Mouse (Mus musculus) testis, adult 2 months (tissue): ENCODE results near the gene Slc25a16. TPM values are rescaled to one million over a fixed set of nuclear protein-coding genes. Genes with fewer than 3 reads are reported as not detected.
"Not testable (repeated sequence)": the region's sequence is repeated elsewhere in the genome, so short reads cannot be mapped to it uniquely, and the experiment has no call there.

Experiments used
- H3K27ac ChIP-seq: fragments of 200-500 bp; 2 replicates; pipeline ENCODE4 v1.5.1; 2012; ENCODE audit warnings: low read depth, low read length; ENCODE audit not compliant: control insufficient read depth, insufficient read depth
- H3K27me3 ChIP-seq: fragments of 200-500 bp; 2 replicates; pipeline ENCODE4 v1.6.1; 2012; ENCODE audit warnings: mild to moderate bottlenecking, low read length, moderate library complexity; ENCODE audit not compliant: control insufficient read depth, insufficient read depth
- H3K36me3 ChIP-seq: fragments of 200-500 bp; 2 replicates; pipeline ENCODE4 v1.6.1; 2012; ENCODE audit warnings: mild to moderate bottlenecking, low read length; ENCODE audit not compliant: control insufficient read depth, insufficient read depth
- H3K4me1 ChIP-seq: fragments of 200-500 bp; 2 replicates; pipeline ENCODE4 v1.6.1; 2012; ENCODE audit warnings: low read length; ENCODE audit not compliant: control insufficient read depth, insufficient read depth
- H3K4me3 ChIP-seq: fragments of 200-500 bp; 2 replicates; pipeline ENCODE4 v1.5.1; 2012; ENCODE audit warnings: low read depth, mild to moderate bottlenecking, low read length, moderate library complexity, mixed read lengths; ENCODE audit not compliant: control insufficient read depth
- CTCF ChIP-seq: fragments of 200-500 bp; IDR thresholded peaks from 2 replicates; pipeline ENCODE4 v1.5.1; 2012; ENCODE audit warnings: low read depth, mild to moderate bottlenecking, inconsistent platforms, low read length, moderate library complexity; ENCODE audit not compliant: control insufficient read depth, insufficient read depth, insufficient replicate concordance
- POLR2A ChIP-seq: fragments of 200-500 bp; IDR thresholded peaks from 2 replicates; pipeline ENCODE4 v1.6.1; 2012; ENCODE audit warnings: low read depth, mild to moderate bottlenecking, inconsistent platforms, low read length, moderate library complexity; ENCODE audit not compliant: control insufficient read depth
- polyA plus RNA-seq: library from polyadenylated mRNA; depleted of rRNA; stranded (reverse); fragments of >200 nt; gene quantifications from 2 replicates; pipeline ENCODE4 v1.2.3, GENCODE M21; 2012

Slc25a16 gene
- polyA plus RNA-seq, 1 experiment = 4.7 TPM

GRCm38 (mm10) chr10:62902829-62903228 is 17.6 kb upstream of the Slc25a16 start:
- Histone ChIP-seq H3K36me3 (no peaks in the 10 kb centered on the region), H3K27ac (no peak overlapping the region), H3K4me1 (no peaks in the 10 kb centered on the region), H3K27me3 (no peaks in the 10 kb centered on the region), H3K4me3 (no peak overlapping the region)
- TF ChIP-seq CTCF = no peak
- no peak for TF ChIP-seq POLR2A

- no peaks in the 10 kb centered on the region for H3K27me3 ChIP-seq
- TF ChIP-seq POLR2A (no peak), CTCF (no peak)
- H3K36me3 ChIP-seq = no peaks in the 10 kb centered on the region
- H3K27ac ChIP-seq = no peak overlapping the region
- H3K4me3 ChIP-seq = no peak overlapping the region
- no peaks in the 10 kb centered on the region for H3K4me1 ChIP-seq
Measured at GRCm38 (mm10) chr10:62906336-62906735, 14.1 kb upstream of the Slc25a16 start.

GRCm38 (mm10) chr10:62908896-62909295 is 11.5 kb upstream of the Slc25a16 start, which contains the start of gene Tet1:
TSS of gene Tet1 (minus strand) at chr10:62908996.
- H3K36me3 ChIP-seq, H3K27me3 ChIP-seq, H3K27ac ChIP-seq, H3K4me3 ChIP-seq, H3K4me1 ChIP-seq: not testable (repeated sequence)

- no peak for TF ChIP-seq CTCF
- TF ChIP-seq POLR2A = no peak
- no peaks in the 10 kb centered on the region for H3K4me1 ChIP-seq
- no peaks in the 10 kb centered on the region for H3K27me3 ChIP-seq
- no peak overlapping the region for H3K27ac ChIP-seq
- no peaks in the 10 kb centered on the region for H3K36me3 ChIP-seq
- no peak overlapping the region for H3K4me3 ChIP-seq
Measured at GRCm38 (mm10) chr10:62911120-62911519, 9.3 kb upstream of the Slc25a16 start.

GRCm38 (mm10) chr10:62918985-62919384 is 1.4 kb upstream of the Slc25a16 start:
- TF ChIP-seq CTCF = no peak
- TF ChIP-seq POLR2A = no peak
- Histone ChIP-seq H3K36me3 (no peaks in the 10 kb centered on the region), H3K4me1 (peaks cover 7% of the 10 kb centered on the region), H3K27ac (no peak overlapping the region), H3K27me3 (no peaks in the 10 kb centered on the region), H3K4me3 (no peak overlapping the region)

- Histone ChIP-seq H3K36me3 (no peaks in the 10 kb centered on the region), H3K4me3 (peak overlapping the region; percentile 98), H3K27ac (peak overlapping the region; percentile 85), H3K4me1 (peaks cover 9% of the 10 kb centered on the region), H3K27me3 (no peaks in the 10 kb centered on the region)
- no peak for TF ChIP-seq POLR2A
- no peak for TF ChIP-seq CTCF
Measured at GRCm38 (mm10) chr10:62920766-62921156, 328 bp downstream of the Slc25a16 start.

GRCm38 (mm10) chr10:62924096-62924635 is 3.7 kb downstream of the Slc25a16 start:
- H3K36me3 ChIP-seq = no peaks in the 10 kb centered on the region
- TF ChIP-seq POLR2A (no peak), CTCF (no peak)
- H3K4me1 ChIP-seq = peaks cover 9% of the 10 kb centered on the region
- no peak overlapping the region for H3K27ac ChIP-seq
- H3K27me3 ChIP-seq = no peaks in the 10 kb centered on the region
- no peak overlapping the region for H3K4me3 ChIP-seq

GRCm38 (mm10) chr10:62932381-62932780 is 11.9 kb downstream of the Slc25a16 start:
- H3K36me3 ChIP-seq = no peaks in the 10 kb centered on the region
- H3K4me1 ChIP-seq = no peaks in the 10 kb centered on the region
- H3K27ac ChIP-seq = no peak overlapping the region
- H3K4me3 ChIP-seq = no peak overlapping the region
- no peaks in the 10 kb centered on the region for H3K27me3 ChIP-seq
- TF ChIP-seq POLR2A = no peak
- no peak for TF ChIP-seq CTCF
